Mouse (Mus musculus) heart, postnatal 0 days (tissue): ENCODE measurements around the gene Gm20479.

Experiments
- CTCF ChIP-seq: IDR thresholded peaks from 2 replicates; pipeline ENCODE4 v1.5.1; 2016; ENCODE audit warnings: antibody characterized with exemption, control low read depth, low read depth
- EP300 ChIP-seq: IDR thresholded peaks from 2 replicates; pipeline ENCODE4 v1.6.1; 2016; ENCODE audit warnings: antibody characterized with exemption, low read depth

DNA sequence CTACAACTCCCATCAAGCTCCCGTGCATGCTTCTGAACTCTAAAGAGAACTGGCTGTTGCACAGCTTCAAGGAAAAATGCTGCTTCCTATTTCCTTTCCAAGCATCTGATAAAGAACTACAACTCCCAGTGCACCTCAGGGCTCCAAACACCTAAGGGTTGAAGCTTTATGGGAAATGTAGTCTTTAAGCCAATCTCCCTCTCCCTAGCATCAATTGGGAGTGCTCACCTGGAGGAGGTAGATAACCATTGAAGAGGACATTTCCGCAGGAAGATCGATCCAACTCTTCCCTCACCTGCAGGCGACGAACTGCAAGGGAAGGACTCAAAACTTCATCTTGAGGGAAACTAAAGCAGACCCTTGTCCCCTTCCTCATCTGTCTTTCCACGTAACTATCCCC is 3.1 kb downstream of the Gm20479 start:
- TF ChIP-seq CTCF (no peak), EP300 (no peak)
